Mouse (Mus musculus): Measurements from ENCODE around the gene Gmcl1.

Gmcl1 gene

GRCm38 (mm10) chr6:86670873-86671272 is 62.3 kb downstream of the Gmcl1 start:
- in situ Hi-C loops (cut with MboI; ENCODE audit: low pct_unique_long_range_greater_than_20kb in 1 of 2, low sequenced_read_pairs in 2 of 2, unreplicated experiment in 1 of 2), result loop anchor here in 1 of 2 experiments (10.0 kb wide), 1 partner anchor 126 kb away; no protein-coding TSS in a partner anchor

GRCm38 (mm10) chr6:86669240-86669727 is 63.9 kb downstream of the Gmcl1 start:
- in situ Hi-C loops (cut with MboI; ENCODE audit: low pct_unique_long_range_greater_than_20kb in 1 of 2, low sequenced_read_pairs in 2 of 2, unreplicated experiment in 1 of 2), result no loop called here

GRCm38 (mm10) chr6:86668580-86669239 is 64.5 kb downstream of the Gmcl1 start, which contains the start of gene Mxd1:
TSS of gene Mxd1 (minus strand) at chr6:86669161.
- in situ Hi-C loops (cut with MboI; ENCODE audit: low pct_unique_long_range_greater_than_20kb in 1 of 2, low sequenced_read_pairs in 2 of 2, unreplicated experiment in 1 of 2), result no loop called here

- in situ Hi-C loops (cut with MboI; ENCODE audit: low pct_unique_long_range_greater_than_20kb in 1 of 2, low sequenced_read_pairs in 2 of 2, unreplicated experiment in 1 of 2), result no loop called here
These were observed 66.1 kb downstream of the Gmcl1 start for GRCm38 (mm10) chr6:86667061-86667460.

GRCm38 (mm10) chr6:86665560-86666307 is 67.4 kb downstream of the Gmcl1 start:
- in situ Hi-C loops (cut with MboI; ENCODE audit: low pct_unique_long_range_greater_than_20kb in 1 of 2, low sequenced_read_pairs in 2 of 2, unreplicated experiment in 1 of 2), result no loop called here

- in situ Hi-C loops (cut with MboI; ENCODE audit: low pct_unique_long_range_greater_than_20kb in 1 of 2, low sequenced_read_pairs in 2 of 2, unreplicated experiment in 1 of 2), result no loop called here
These were observed 68.1 kb downstream of the Gmcl1 start for GRCm38 (mm10) chr6:86665076-86665475.

GRCm38 (mm10) chr6:86660161-86660877 is 72.9 kb downstream of the Gmcl1 start:
- in situ Hi-C loops (cut with MboI; ENCODE audit: low pct_unique_long_range_greater_than_20kb in 1 of 2, low sequenced_read_pairs in 2 of 2, unreplicated experiment in 1 of 2), result no loop called here

- in situ Hi-C loops (cut with MboI; ENCODE audit: low pct_unique_long_range_greater_than_20kb in 1 of 2, low sequenced_read_pairs in 2 of 2, unreplicated experiment in 1 of 2), result no loop called here
These were observed 74.7 kb downstream of the Gmcl1 start for GRCm38 (mm10) chr6:86658501-86658900.

- in situ Hi-C loops (cut with MboI; ENCODE audit: low pct_unique_long_range_greater_than_20kb in 1 of 2, low sequenced_read_pairs in 2 of 2, unreplicated experiment in 1 of 2), result no loop called here
These were observed 78.8 kb downstream of the Gmcl1 start for GRCm38 (mm10) chr6:86654270-86654916.

GRCm38 (mm10) chr6:86653026-86653425 is 80.2 kb downstream of the Gmcl1 start:
- in situ Hi-C loops (cut with MboI; ENCODE audit: low pct_unique_long_range_greater_than_20kb in 1 of 2, low sequenced_read_pairs in 2 of 2, unreplicated experiment in 1 of 2), result no loop called here

GRCm38 (mm10) chr6:86646143-86646542 is 87.0 kb downstream of the Gmcl1 start:
- in situ Hi-C loops (cut with MboI; ENCODE audit: low pct_unique_long_range_greater_than_20kb in 1 of 2, low sequenced_read_pairs in 2 of 2, unreplicated experiment in 1 of 2), result no loop called here

- in situ Hi-C loops (cut with MboI; ENCODE audit: low pct_unique_long_range_greater_than_20kb in 1 of 2, low sequenced_read_pairs in 2 of 2, unreplicated experiment in 1 of 2), result no loop called here
These were observed 87.6 kb downstream of the Gmcl1 start for GRCm38 (mm10) chr6:86645551-86645950.

GRCm38 (mm10) chr6:86644775-86645400 is 88.3 kb downstream of the Gmcl1 start:
- in situ Hi-C loops (cut with MboI; ENCODE audit: low pct_unique_long_range_greater_than_20kb in 1 of 2, low sequenced_read_pairs in 2 of 2, unreplicated experiment in 1 of 2), result no loop called here

All from mouse embryonic stem cell (cell line).